Comparison of ENCODE assay signal across 14 mouse cellular contexts in genomic region chr16:7602428-7602827, GRCm38 (mm10).
A peak's percentile ranks its signal among the peaks of the same experiment; 100 is the strongest.
DNase-seq lines count a peak whose midpoint lies in the region; ATAC-seq and TF ChIP-seq lines count a peak whose summit lies in the region.
"Had no signal": no experiment of that assay in that cellular context is flagged by ENCODE, and none has a peak within 500 bp of the region (broad histone marks: within the 10 kb centered on the region; RNA-seq: fewer than 3 reads in every experiment).

No protein-coding gene starts in this region.

- H3K4me1 ChIP-seq in forebrain, embryonic 14.5 days (ENCODE audit: control insufficient read depth, insufficient read depth, low read length) = no peaks in the 10 kb centered on the region
- no peaks in the 10 kb centered on the region for H3K4me1 ChIP-seq in forebrain, embryonic 11.5 days (replicated peaks; ENCODE audit: control insufficient read depth, insufficient read depth, low read length)
- H3K4me1 ChIP-seq in kidney, postnatal 0 days (replicated peaks; ENCODE audit: insufficient read depth, low read length) = no peaks in the 10 kb centered on the region
- H3K4me1 ChIP-seq in lung, embryonic 16.5 days (replicated peaks; ENCODE audit: control insufficient read depth, insufficient read depth, low read length) = no peaks in the 10 kb centered on the region
- H3K4me1 ChIP-seq in embryonic facial prominence, embryonic 14.5 days (ENCODE audit: control insufficient read depth, insufficient read depth, low read length) = no peaks in the 10 kb centered on the region
- H3K4me1 ChIP-seq: heart, embryonic 15.5 days had no signal

- peak; percentile 20; the same call in 1 of the 2 replicates for ATAC-seq in forebrain, embryonic 14.5 days
- no peak for ATAC-seq in forebrain, embryonic 11.5 days (replicated peaks; ENCODE audit: low FRiP score)
- ATAC-seq in kidney, postnatal 0 days (replicated peaks; ENCODE audit: low FRiP score, low read depth) = no peak
- peak; percentile 43 for ATAC-seq in lung, embryonic 16.5 days (ENCODE audit: low read depth)
- peak; percentile 57; the same call in 1 of the 2 replicates for ATAC-seq in embryonic facial prominence, embryonic 14.5 days (ENCODE audit: low read depth)
- ATAC-seq: CD4-positive, CD25-positive, alpha-beta regulatory T cell, adult 4 months; inflammation-experienced regulatory T-cells, adult 6 months had no signal

- no peak overlapping the region for H3K27ac ChIP-seq in forebrain, embryonic 14.5 days (ENCODE audit: low read depth, low read length)
- H3K27ac ChIP-seq in forebrain, embryonic 11.5 days (ENCODE audit: low read depth, low read length) = no peak overlapping the region
- no peak overlapping the region for H3K27ac ChIP-seq in kidney, postnatal 0 days
- H3K27ac ChIP-seq in lung, embryonic 16.5 days (ENCODE audit: low read length) = no peak overlapping the region
- H3K27ac ChIP-seq in embryonic facial prominence, embryonic 14.5 days (replicated peaks; ENCODE audit: low read depth, low read length) = no peak overlapping the region
- H3K27ac ChIP-seq: heart, embryonic 15.5 days; layer of hippocampus, adult 2 months had no signal

- H3K4me2 ChIP-seq in forebrain, embryonic 14.5 days (ENCODE audit: low read length) = no peak overlapping the region
- no peak overlapping the region for H3K4me2 ChIP-seq in forebrain, embryonic 11.5 days (ENCODE audit: low read depth, low read length, severe bottlenecking)
- H3K4me2 ChIP-seq in kidney, postnatal 0 days (ENCODE audit: low read length) = no peak overlapping the region
- H3K4me2 ChIP-seq in lung, embryonic 16.5 days (ENCODE audit: low read depth, low read length) = no peak overlapping the region
- no peak overlapping the region for H3K4me2 ChIP-seq in embryonic facial prominence, embryonic 14.5 days (ENCODE audit: low read depth, low read length)
- H3K4me2 ChIP-seq: heart, embryonic 15.5 days; midbrain, embryonic 11.5 days had no signal

- no peaks in the 10 kb centered on the region for H3K9me3 ChIP-seq in forebrain, embryonic 14.5 days (replicated peaks; ENCODE audit: control insufficient read depth, low read length)
- no peaks in the 10 kb centered on the region for H3K9me3 ChIP-seq in forebrain, embryonic 11.5 days (ENCODE audit: control insufficient read depth, low read length)
- H3K9me3 ChIP-seq in kidney, postnatal 0 days (replicated peaks; ENCODE audit: low read length) = no peaks in the 10 kb centered on the region
- H3K9me3 ChIP-seq in lung, embryonic 16.5 days (ENCODE audit: control insufficient read depth, low read length) = no peaks in the 10 kb centered on the region; the same call in 1 of the 2 replicates
- 0 out of 2 replicates have a peak, but pooled peaks cover 4% of the 10 kb centered on the region for H3K9me3 ChIP-seq in embryonic facial prominence, embryonic 14.5 days (ENCODE audit: control insufficient read depth, low read length)
- H3K9me3 ChIP-seq: heart, embryonic 15.5 days had no signal

- no peak for TF ChIP-seq CTCF in kidney, postnatal 0 days (IDR thresholded peaks at IDR 0.05; ENCODE audit: low read depth)

- no peak overlapping the region for H3K4me3 ChIP-seq in forebrain, embryonic 14.5 days (ENCODE audit: low read depth, low read length)
- no peak overlapping the region for H3K4me3 ChIP-seq in forebrain, embryonic 11.5 days (ENCODE audit: low read depth, low read length)
- no peak overlapping the region for H3K4me3 ChIP-seq in kidney, postnatal 0 days (replicated peaks; ENCODE audit: low read depth, low read length)
- no peak overlapping the region for H3K4me3 ChIP-seq in lung, embryonic 16.5 days (ENCODE audit: low read length)
- H3K4me3 ChIP-seq in embryonic facial prominence, embryonic 14.5 days (ENCODE audit: low read depth, low read length) = no peak overlapping the region
- H3K4me3 ChIP-seq: heart, embryonic 15.5 days; layer of hippocampus, adult 2 months had no signal

- H3K27me3 ChIP-seq in forebrain, embryonic 14.5 days (replicated peaks; ENCODE audit: control insufficient read depth, insufficient read depth, low read length) = no peaks in the 10 kb centered on the region
- H3K27me3 ChIP-seq in forebrain, embryonic 11.5 days (ENCODE audit: control insufficient read depth, insufficient read depth, low read length) = no peaks in the 10 kb centered on the region
- H3K27me3 ChIP-seq in kidney, postnatal 0 days (ENCODE audit: insufficient read depth, low read length) = no peaks in the 10 kb centered on the region
- H3K27me3 ChIP-seq in lung, embryonic 16.5 days (ENCODE audit: control insufficient read depth, insufficient read depth, low read depth, low read length) = no peaks in the 10 kb centered on the region
- H3K27me3 ChIP-seq in embryonic facial prominence, embryonic 14.5 days (replicated peaks; ENCODE audit: control insufficient read depth, insufficient read depth, low read length) = no peaks in the 10 kb centered on the region
- H3K27me3 ChIP-seq: heart, embryonic 15.5 days had no signal

- DNase-seq in forebrain, embryonic 14.5 days (ENCODE audit: low spot score) = peak; percentile 79
- no peak for DNase-seq in forebrain, embryonic 11.5 days (ENCODE audit: low spot score)
- DNase-seq in kidney, postnatal 0 days (ENCODE audit: low spot score) = peak; percentile 53
- DNase-seq in kidney, adult 18-20 months = no peak
- no peak for DNase-seq in lung, adult 18-20 months
- peak; percentile 67 for DNase-seq in embryonic facial prominence, embryonic 14.5 days (ENCODE audit: low spot score)
- DNase-seq in thymus, adult 18-20 months = no peak
- DNase-seq: gastrocnemius, postnatal 10 days had no signal

- H3K9ac ChIP-seq in forebrain, embryonic 14.5 days (ENCODE audit: low read length) = no peak overlapping the region
- no peak overlapping the region for H3K9ac ChIP-seq in forebrain, embryonic 11.5 days (ENCODE audit: low read length)
- H3K9ac ChIP-seq in kidney, postnatal 0 days (ENCODE audit: low read depth, low read length) = no peak overlapping the region
- H3K9ac ChIP-seq in lung, embryonic 16.5 days (ENCODE audit: low read length) = no peak overlapping the region
- no peak overlapping the region for H3K9ac ChIP-seq in embryonic facial prominence, embryonic 14.5 days (ENCODE audit: low read depth, low read length)
- H3K9ac ChIP-seq: heart, embryonic 15.5 days had no signal

- 5% methylated on average over 1 of the region's 1 CpGs for WGBS in forebrain, embryonic 14.5 days
- 65% methylated on average over 1 of the region's 1 CpGs for WGBS in forebrain, embryonic 11.5 days
- WGBS in kidney, postnatal 0 days = 20% methylated on average over 1 of the region's 1 CpGs
- WGBS in lung, embryonic 16.5 days = 8% methylated on average over 1 of the region's 1 CpGs
- 9% methylated on average over 1 of the region's 1 CpGs for whole genome bisulfite sequencing in embryonic facial prominence, embryonic 14.5 days

- H3K36me3 ChIP-seq in forebrain, embryonic 14.5 days (ENCODE audit: control insufficient read depth, insufficient read depth, low read length) = no peaks in the 10 kb centered on the region
- H3K36me3 ChIP-seq in forebrain, embryonic 11.5 days (ENCODE audit: control insufficient read depth, insufficient read depth, low read length) = no peaks in the 10 kb centered on the region
- no peaks in the 10 kb centered on the region for H3K36me3 ChIP-seq in kidney, postnatal 0 days (ENCODE audit: insufficient read depth, low read length)
- H3K36me3 ChIP-seq in lung, embryonic 16.5 days (ENCODE audit: control insufficient read depth, insufficient read depth, low read length) = no peaks in the 10 kb centered on the region
- H3K36me3 ChIP-seq in embryonic facial prominence, embryonic 14.5 days (ENCODE audit: control insufficient read depth, insufficient read depth, low read length) = no peaks in the 10 kb centered on the region
- H3K36me3 ChIP-seq: heart, embryonic 15.5 days had no signal

Comparison
In these comparisons a context has a peak if more than half of its experiments do, and no peak if none do; other contexts are left out.
1. ATAC-seq: peak in forebrain, embryonic 14.5 days (single experiment), lung, embryonic 16.5 days (single experiment) and embryonic facial prominence, embryonic 14.5 days (single experiment); none in forebrain, embryonic 11.5 days (single experiment) and kidney, postnatal 0 days (single experiment).
2. DNase-seq: peak in forebrain, embryonic 14.5 days (single experiment), kidney, postnatal 0 days (single experiment) and embryonic facial prominence, embryonic 14.5 days (single experiment); none in forebrain, embryonic 11.5 days (single experiment), kidney, adult 18-20 months (single experiment), lung, adult 18-20 months (0 of 2) and thymus, adult 18-20 months (0 of 2).